Mouse (Mus musculus): ENCODE data around the gene Def6.

The Def6 gene

GRCm38 (mm10) chr17:28207591-28208313 is at the start of gene Def6:
Def6 (plus strand) TSS chr17:28207778.
- peak; percentile 52 for DNase-seq (ENCODE audit: low spot score)

GRCm38 (mm10) chr17:28160361-28160760 is 47.2 kb upstream of the Def6 start:
- no peak for DNase-seq (ENCODE audit: low spot score)

- DNase-seq (ENCODE audit: low spot score), result no peak
Observed at GRCm38 (mm10) chr17:28161310-28161881, 46.2 kb upstream of the Def6 start.

- DNase-seq (ENCODE audit: low spot score), result peak; percentile 56
Observed at GRCm38 (mm10) chr17:28163666-28164065, 43.9 kb upstream of the Def6 start.

GRCm38 (mm10) chr17:28170460-28171305 is 36.9 kb upstream of the Def6 start:
- no peak for DNase-seq (ENCODE audit: low spot score)

- no peak for DNase-seq (ENCODE audit: low spot score)
Observed at GRCm38 (mm10) chr17:28172690-28173089, 34.9 kb upstream of the Def6 start.

- DNase-seq (ENCODE audit: low spot score), result peak; percentile 65
Observed at GRCm38 (mm10) chr17:28176775-28177539, 30.6 kb upstream of the Def6 start, which contains the start of gene Zfp523. Zfp523 (plus strand) TSS chr17:28177129.

GRCm38 (mm10) chr17:28177540-28178046 is 30.0 kb upstream of the Def6 start:
- peak; percentile 22 for DNase-seq (ENCODE audit: low spot score)

- no peak for DNase-seq (ENCODE audit: low spot score)
Observed at GRCm38 (mm10) chr17:28180331-28180730, 27.2 kb upstream of the Def6 start.

- DNase-seq (ENCODE audit: low spot score), result no peak
Observed at GRCm38 (mm10) chr17:28180783-28181544, 26.6 kb upstream of the Def6 start.

- no peak for DNase-seq (ENCODE audit: low spot score)
Observed at GRCm38 (mm10) chr17:28184971-28185638, 22.5 kb upstream of the Def6 start.

GRCm38 (mm10) chr17:28188313-28188712 is 19.3 kb upstream of the Def6 start:
- no peak for DNase-seq (ENCODE audit: low spot score)

- no peak for DNase-seq (ENCODE audit: low spot score)
Observed at GRCm38 (mm10) chr17:28192754-28193153, 14.8 kb upstream of the Def6 start.

- no peak for DNase-seq (ENCODE audit: low spot score)
Observed at GRCm38 (mm10) chr17:28193559-28193958, 14.0 kb upstream of the Def6 start.

GRCm38 (mm10) chr17:28195033-28195432 is 12.5 kb upstream of the Def6 start:
- DNase-seq (ENCODE audit: low spot score), result no peak

GRCm38 (mm10) chr17:28197646-28198045 is 9.9 kb upstream of the Def6 start:
- DNase-seq (ENCODE audit: low spot score), result no peak

- no peak for DNase-seq (ENCODE audit: low spot score)
Observed at GRCm38 (mm10) chr17:28201982-28202381, 5.6 kb upstream of the Def6 start.

GRCm38 (mm10) chr17:28204052-28204720 is 3.4 kb upstream of the Def6 start:
- DNase-seq (ENCODE audit: low spot score), result peak; percentile 67

GRCm38 (mm10) chr17:28205443-28205842 is 2.1 kb upstream of the Def6 start:
- DNase-seq (ENCODE audit: low spot score), result no peak

GRCm38 (mm10) chr17:28207092-28207491 is 486 bp upstream of the Def6 start:
- DNase-seq (ENCODE audit: low spot score), result no peak
